Mouse (Mus musculus) CH12.LX (cell line): ENCODE data around the gene Mical3. TPM values are rescaled to one million over a fixed set of nuclear protein-coding genes. Genes with fewer than 3 reads are reported as not detected.
A peak's percentile ranks its signal among the peaks of the same experiment; 100 is the strongest.

ENCODE experiments used
- DNase-seq: peaks from one replicate; pipeline ENCODE4 v3.0.0-alpha.2; 2013; ENCODE audit errors: extremely low read depth
- H3K27ac ChIP-seq: 2 replicates; pipeline ENCODE4 v1.5.1; 2012; ENCODE audit warnings: low read depth, mild to moderate bottlenecking, control low read depth, moderate library complexity; ENCODE audit not compliant: insufficient read depth
- H3K27me3 ChIP-seq: replicated peaks from 2 replicates; pipeline ENCODE3; 2012; ENCODE audit warnings: inconsistent platforms
- H3K36me3 ChIP-seq, 2 experiments: replicated peaks in 1 of 2; 2 replicates each; pipeline versions ENCODE3 to v1.6.1; 2012; ENCODE audit warnings: inconsistent platforms in 1 of 2, low read length in 1 of 2, mild to moderate bottlenecking in 1 of 2, mixed read lengths in 1 of 2, moderate library complexity in 1 of 2; ENCODE audit not compliant: control insufficient read depth in 1 of 2, insufficient read depth in 1 of 2
- H3K4me1 ChIP-seq, 2 experiments: 2 replicates each; pipeline ENCODE4 v1.6.1; 2012; ENCODE audit warnings: inconsistent platforms in 1 of 2, moderate library complexity in 1 of 2; ENCODE audit not compliant: insufficient read depth in 2 of 2, control insufficient read depth in 1 of 2
- H3K4me2 ChIP-seq: 2 replicates; pipeline ENCODE4 v1.6.1; 2012; ENCODE audit warnings: low read depth, mild to moderate bottlenecking, control low read depth; ENCODE audit not compliant: poor library complexity, insufficient read depth, severe bottlenecking
- H3K4me3 ChIP-seq, 3 experiments: fragments of 150-350 bp in 1 of 3; sonication (generic) in 1 of 3; replicated peaks in 1 of 3; 2 replicates each; pipeline versions ENCODE3 to v1.5.1; 2011 to 2012; ENCODE audit warnings: low read depth in 2 of 3, low read length in 2 of 3, mild to moderate bottlenecking in 2 of 3, moderate library complexity in 2 of 3, control low read depth in 1 of 3, improper control_type of control experiment in 1 of 3, inconsistent platforms in 1 of 3, mixed read lengths in 1 of 3; ENCODE audit not compliant: poor library complexity in 1 of 3
- H3K79me2 ChIP-seq: replicated peaks from 2 replicates; pipeline ENCODE4 v1.6.1; 2012; ENCODE audit warnings: mild to moderate bottlenecking, moderate library complexity; ENCODE audit not compliant: control insufficient read depth, poor library complexity, insufficient read depth, severe bottlenecking; ENCODE audit errors: extremely low read depth
- H3K9ac ChIP-seq: 2 replicates; pipeline ENCODE4 v1.6.1; 2012; ENCODE audit warnings: low read depth, mild to moderate bottlenecking, control low read depth, moderate library complexity; ENCODE audit not compliant: insufficient read depth
- H3K9me3 ChIP-seq: replicated peaks from 2 replicates; pipeline ENCODE3; 2012; ENCODE audit warnings: low read length, inconsistent platforms, mixed read lengths
- BHLHE40 ChIP-seq: IDR thresholded peaks from 2 replicates; pipeline ENCODE4 v1.6.1; 2011; ENCODE audit warnings: mild to moderate bottlenecking, low read depth, low read length, improper control_type of control experiment
- CTCF ChIP-seq, 2 experiments: IDR thresholded peaks in 1 of 2; conservative IDR thresholded peaks in 1 of 2; 2 replicates each; pipeline ENCODE4 v1.5.1; 2011 to 2012; ENCODE audit warnings: low read depth in 2 of 2, low read length in 2 of 2, improper control_type of control experiment in 1 of 2, inconsistent platforms in 1 of 2, mild to moderate bottlenecking in 1 of 2, moderate library complexity in 1 of 2
- E2F4 ChIP-seq: IDR thresholded peaks from 2 replicates; pipeline ENCODE4 v1.6.1; 2011; ENCODE audit warnings: low read depth, low read length, improper control_type of control experiment; ENCODE audit not compliant: insufficient replicate concordance
- MEF2A ChIP-seq: IDR thresholded peaks from 2 replicates; pipeline ENCODE4 v1.6.1; 2014; ENCODE audit warnings: low read depth, mild to moderate bottlenecking, inconsistent platforms, low read length, improper control_type of control experiment, borderline replicate concordance
- MXI1 ChIP-seq: IDR thresholded peaks from 2 replicates; pipeline ENCODE4 v1.6.1; 2011; ENCODE audit warnings: mild to moderate bottlenecking, low read depth, low read length, improper control_type of control experiment
- NELFE ChIP-seq: IDR thresholded peaks from 2 replicates; pipeline ENCODE4 v1.6.1; 2011; ENCODE audit warnings: low read depth, low read length, improper control_type of control experiment
- NRF1 ChIP-seq: IDR thresholded peaks from 2 replicates; pipeline ENCODE4 v1.6.1; 2014; ENCODE audit warnings: low read depth, mild to moderate bottlenecking, inconsistent platforms, low read length, improper control_type of control experiment, moderate library complexity
- POLR2A ChIP-seq: IDR thresholded peaks from 2 replicates; pipeline ENCODE4 v1.6.1; 2011; ENCODE audit warnings: low read depth, mild to moderate bottlenecking, improper control_type of control experiment, low read length
- RAD21 ChIP-seq: IDR thresholded peaks from 2 replicates; pipeline ENCODE4 v1.6.1; 2011; ENCODE audit warnings: low read depth, mild to moderate bottlenecking, low read length, improper control_type of control experiment, moderate library complexity
- SMC3 ChIP-seq: IDR thresholded peaks from 2 replicates; pipeline ENCODE4 v1.6.1; 2011; ENCODE audit warnings: low read depth, low read length, improper control_type of control experiment
- TCF12 ChIP-seq: IDR thresholded peaks from 2 replicates; pipeline ENCODE4 v1.6.1; 2014; ENCODE audit warnings: low read depth, mild to moderate bottlenecking, inconsistent platforms, low read length, improper control_type of control experiment
- ZKSCAN1 ChIP-seq: IDR thresholded peaks from 2 replicates; pipeline ENCODE4 v1.6.1; 2012; ENCODE audit warnings: low read depth, inconsistent platforms, low read length, improper control_type of control experiment, borderline replicate concordance
- ZNF384 ChIP-seq: IDR thresholded peaks from 2 replicates; pipeline ENCODE4 v1.6.1; 2012; ENCODE audit warnings: low read depth, low read length, improper control_type of control experiment, inconsistent platforms
- dilution Hi-C: fragments of 300-500 bp; cut with MboI; formaldehyde crosslinking; loops from 2 replicates; pipeline ENCODE4 v1.14.3; 2020; ENCODE audit warnings: low sequenced_read_pairs; ENCODE audit not compliant: extremely low pct_unique_long_range_greater_than_20kb, extremely low pct_ligation_motif_present
- in situ Hi-C: fragments of 300-500 bp; cut with MboI; formaldehyde crosslinking; loops from 3 replicates; pipeline ENCODE4 v1.14.3; 2019; ENCODE audit warnings: low sequenced_read_pairs, low pct_ligation_motif_present, low pct_unique_long_range_greater_than_20kb, mixed read lengths
- polyA plus RNA-seq: library from polyadenylated mRNA; unstranded; fragments of >175 nt; gene quantifications from 2 replicates; pipeline ENCODE4 v1.2.1, GENCODE M21; 2012; ENCODE audit warnings: low read depth; ENCODE audit not compliant: insufficient read length
- total RNA-seq, 2 experiments: library from RNA; depleted of rRNA; stranded (reverse); fragments of 300-350 nt in 1 of 2; fragments of >200 nt in 1 of 2; gene quantifications; 2 replicates each; pipeline ENCODE4 v1.2.3; 2012 to 2014

Gene Mical3
- total and polyA plus RNA-seq, 3 experiments, result 10.2 to 56.3 (median 26.8) TPM

GRCm38 (mm10) chr6:120912931-120913330 is 217.9 kb downstream of the Mical3 start:
- peaks cover 55% of the 10 kb centered on the region for H3K79me2 ChIP-seq
- dilution Hi-C loops, result no loop called here
- H3K27me3 ChIP-seq, result no peaks in the 10 kb centered on the region
- TF ChIP-seq MEF2A (no peak), POLR2A (peak; percentile 14; the same call in 1 of the 2 replicates), ZKSCAN1 (peak; percentile 40; the same call in 1 of the 2 replicates)
- DNase-seq, result no peak
- peak overlapping the region; percentile 73 for H3K9ac ChIP-seq
- in situ Hi-C loops, result no loop called here
- H3K27ac ChIP-seq, result peak overlapping the region; percentile 100
- H3K4me1 ChIP-seq, result peaks cover 23 to 45% of the 10 kb centered on the region in 2 experiments
- peaks cover 17 to 36% of the 10 kb centered on the region in 2 experiments for H3K36me3 ChIP-seq
- peak overlapping the region in 2 of 3 experiments; percentile 21 to 43 for H3K4me3 ChIP-seq
- peak overlapping the region; percentile 99 for H3K4me2 ChIP-seq
- H3K9me3 ChIP-seq, result no peaks in the 10 kb centered on the region

GRCm38 (mm10) chr6:120911213-120912007 is 219.4 kb downstream of the Mical3 start:
- in situ Hi-C loops, result no loop called here
- Histone ChIP-seq H3K36me3 (peaks cover 20 to 49% of the 10 kb centered on the region in 2 experiments), H3K27me3 (no peaks in the 10 kb centered on the region), H3K9ac (0 out of 2 replicates have a peak overlapping the region, but pooled peaks have one; percentile 3)
- DNase-seq, result no peak
- TF ChIP-seq MXI1, result no peak
- no peak for TF ChIP-seq BHLHE40
- no peak for TF ChIP-seq NELFE
- TF ChIP-seq TCF12, result no peak
- no peak for TF ChIP-seq ZKSCAN1
- no peak for TF ChIP-seq NRF1
- TF ChIP-seq ZNF384, result peak; percentile 87
- no peak for TF ChIP-seq MEF2A
- TF ChIP-seq, all 38 proteins: peak for 1
- Histone ChIP-seq H3K4me2 (0 out of 2 replicates have a peak overlapping the region, but pooled peaks have one; percentile 27), H3K9me3 (no peaks in the 10 kb centered on the region), H3K79me2 (peaks cover 69% of the 10 kb centered on the region), H3K27ac (peak overlapping the region; percentile 100), H3K4me3 (no peak overlapping the region), H3K4me1 (peaks cover 29 to 60% of the 10 kb centered on the region in 2 experiments)
- dilution Hi-C loops, result no loop called here

- no peak overlapping the region for H3K4me2 ChIP-seq
- H3K4me3 ChIP-seq, result no peak overlapping the region
- no peaks in the 10 kb centered on the region for H3K9me3 ChIP-seq
- H3K27ac ChIP-seq, result peak overlapping the region; percentile 54
- DNase-seq, result no peak
- TF ChIP-seq RAD21 (peak; percentile 53), E2F4 (no peak), SMC3 (peak; percentile 48), TCF12 (no peak), CTCF (conservative IDR thresholded peaks at IDR 0.05 in 1 of 2, IDR thresholded peaks at IDR 0.05 in 1 of 2; ENCODE audit: low read depth in 2 of 2, low read length in 2 of 2) (peak in 1 of 2 experiments; percentile 54; a peak in 2 of 4 replicates)
- TF ChIP-seq, all 38 proteins: peak for 3
- Histone ChIP-seq H3K79me2 (peaks cover 76% of the 10 kb centered on the region), H3K36me3 (peaks cover 37 to 64% of the 10 kb centered on the region in 2 experiments), H3K9ac (no peak overlapping the region), H3K4me1 (peaks cover 36 to 79% of the 10 kb centered on the region in 2 experiments), H3K27me3 (no peaks in the 10 kb centered on the region)
- dilution Hi-C loops (no loop called here), in situ Hi-C loops (no loop called here)
Observed at GRCm38 (mm10) chr6:120909501-120909900, 221.3 kb downstream of the Mical3 start.
